Mouse (Mus musculus) midbrain, embryonic 11.5 days (tissue): ENCODE results near the gene Naa35. TPM values are rescaled to one million over a fixed set of nuclear protein-coding genes. Genes with fewer than 3 reads are reported as not detected.

ENCODE experiments used
- ATAC-seq: fragments of 200-750 bp; cut with Nextera tagmentation; 2 replicates; pipeline ENCODE4 v1.8.0; 2017; ENCODE audit warnings: moderate TSS enrichment, moderate library complexity; ENCODE audit not compliant: low FRiP score
- DNase-seq: peaks from one replicate; pipeline ENCODE4 v3.0.0; 2015; ENCODE audit warnings: low spot score; ENCODE audit errors: missing footprints
- H3K27ac ChIP-seq: fragments of 300-500 bp; sonication (generic); 2 replicates; pipeline ENCODE4 v1.5.1; 2014; ENCODE audit warnings: low read depth, low read length
- H3K27me3 ChIP-seq: fragments of 300-500 bp; sonication (generic); 2 replicates; pipeline ENCODE4 v1.6.1; 2014; ENCODE audit warnings: mild to moderate bottlenecking, low read length, moderate library complexity, mixed read lengths; ENCODE audit not compliant: control insufficient read depth, insufficient read depth
- H3K36me3 ChIP-seq: fragments of 300-500 bp; sonication (generic); 2 replicates; pipeline ENCODE4 v1.6.1; 2014; ENCODE audit warnings: mild to moderate bottlenecking, low read length, moderate library complexity, mixed read lengths; ENCODE audit not compliant: control insufficient read depth, insufficient read depth
- H3K4me1 ChIP-seq: fragments of 300-500 bp; sonication (generic); 2 replicates; pipeline ENCODE4 v1.6.1; 2014; ENCODE audit warnings: low read length; ENCODE audit not compliant: control insufficient read depth, insufficient read depth
- H3K4me2 ChIP-seq: fragments of 300-500 bp; sonication (generic); 2 replicates; pipeline ENCODE4 v1.6.1; 2014; ENCODE audit warnings: mild to moderate bottlenecking, moderate library complexity
- H3K4me3 ChIP-seq: fragments of 300-500 bp; sonication (generic); 2 replicates; pipeline ENCODE4 v1.5.1; 2014; ENCODE audit warnings: low read depth, low read length
- H3K9ac ChIP-seq: fragments of 300-500 bp; sonication (generic); 2 replicates; pipeline ENCODE4 v1.6.1; 2014; ENCODE audit warnings: low read length
- H3K9me3 ChIP-seq: fragments of 300-500 bp; sonication (generic); 2 replicates; pipeline ENCODE4 v1.6.1; 2016; ENCODE audit warnings: low read length; ENCODE audit not compliant: control insufficient read depth
- WGBS: fragments of 180-500 bp; shearing (Covaris S2); extraction: QIAGEN DNeasy Blood & Tissue Kit; methylation state at CpG from one replicate; pipeline ENCODE4 v1.1.7; 2014; 5-methylcytosine and 5-hydroxymethylcytosine counted together
- polyA plus RNA-seq: library from polyadenylated mRNA; unstranded; fragments of >200 nt; fragmentation: Nextera tagmentation; extraction: Ambion mirVana; gene quantifications from 2 replicates; pipeline ENCODE4 v1.2.1, GENCODE M21; 2014

Gene Naa35
- polyA plus RNA-seq, 1 experiment from 2014 or later, result 99.2 TPM

DNA sequence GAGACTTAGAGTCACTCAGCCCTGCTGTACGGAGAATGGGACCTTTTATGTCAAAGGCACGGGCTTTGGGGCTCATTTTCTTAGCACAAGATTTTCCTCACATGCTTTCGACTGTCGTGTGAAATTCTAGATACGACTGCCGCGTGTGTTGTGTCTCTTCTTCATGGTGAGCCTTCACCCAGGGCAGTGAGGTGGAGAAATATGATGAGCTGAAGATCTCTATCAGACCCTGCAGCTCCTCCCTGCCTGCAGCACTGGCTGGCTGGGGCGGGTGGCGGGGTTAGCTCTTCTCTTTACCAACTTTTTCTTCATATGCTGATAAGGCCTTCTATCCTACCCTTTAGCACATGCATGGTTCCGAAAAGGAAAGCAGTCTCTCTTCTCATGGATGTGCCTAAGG, 20.1 kb upstream of the Naa35 start:
- no peaks in the 10 kb centered on the region for H3K36me3 ChIP-seq
- H3K9me3 ChIP-seq, result no peaks in the 10 kb centered on the region
- 82% methylated on average over 10 of the region's 10 CpGs for WGBS
- H3K4me1 ChIP-seq, result no peaks in the 10 kb centered on the region
- DNase-seq (no peak), ATAC-seq (no peak)
- no peak overlapping the region for H3K4me2 ChIP-seq
- no peak overlapping the region for H3K27ac ChIP-seq
- H3K9ac ChIP-seq, result no peak overlapping the region
- H3K27me3 ChIP-seq, result no peaks in the 10 kb centered on the region
- H3K4me3 ChIP-seq, result no peak overlapping the region

GRCm38 (mm10) chr13:59565945-59566520, 19.0 kb upstream of the Naa35 start:
- Histone ChIP-seq H3K9ac (no peak overlapping the region), H3K9me3 (no peaks in the 10 kb centered on the region), H3K27ac (no peak overlapping the region), H3K4me2 (no peak overlapping the region), H3K4me3 (no peak overlapping the region), H3K27me3 (no peaks in the 10 kb centered on the region), H3K36me3 (no peaks in the 10 kb centered on the region), H3K4me1 (no peaks in the 10 kb centered on the region)
- ATAC-seq, result no peak
- DNase-seq, result no peak
- 67% methylated on average over 9 of the region's 9 CpGs for WGBS

DNA sequence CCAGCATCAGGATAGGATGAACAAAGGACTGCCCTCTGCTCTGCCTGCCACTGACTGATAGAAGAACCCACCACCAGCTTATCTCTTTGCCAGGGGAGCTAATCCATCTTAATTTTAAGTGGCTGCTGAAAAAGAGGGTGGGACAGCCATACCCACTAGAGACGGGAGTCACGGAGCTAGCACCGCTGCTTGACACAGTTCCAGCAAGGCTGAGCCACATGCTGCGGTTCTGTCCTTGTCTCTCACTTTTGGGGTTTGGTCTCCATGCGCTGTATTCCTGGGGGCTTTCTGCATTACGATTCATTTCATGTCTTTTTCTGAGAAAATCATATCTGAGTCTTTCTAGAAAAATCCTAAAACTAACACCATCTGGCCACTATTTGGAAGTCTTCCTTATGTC, 14.0 kb upstream of the Naa35 start:
- ATAC-seq, result no peak
- H3K4me1 ChIP-seq, result no peaks in the 10 kb centered on the region
- WGBS, result 91% methylated on average over 6 of the region's 6 CpGs

DNA sequence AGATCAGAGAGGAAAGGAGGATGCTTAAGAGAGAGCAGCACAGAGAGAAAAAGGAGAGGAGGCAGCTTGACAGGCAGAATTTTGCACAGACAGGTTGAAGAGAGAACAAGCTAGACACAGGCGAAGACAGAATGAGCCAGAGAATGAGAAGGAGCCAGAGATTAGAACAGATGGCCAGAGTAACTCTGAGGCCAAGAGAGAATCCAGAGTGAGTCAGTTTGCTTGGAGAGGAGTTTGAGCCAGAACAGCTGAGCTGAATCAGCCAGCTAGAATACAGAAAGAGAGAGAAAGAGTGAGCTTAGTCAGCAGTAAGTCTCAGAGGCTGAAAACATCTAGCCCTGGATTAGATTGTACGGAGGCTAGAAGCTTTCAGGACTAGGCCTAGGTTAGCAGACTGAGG, 12.5 kb upstream of the Naa35 start:
- no peak overlapping the region for H3K4me2 ChIP-seq
- no peaks in the 10 kb centered on the region for H3K9me3 ChIP-seq
- no peak for DNase-seq
- H3K27me3 ChIP-seq, result no peaks in the 10 kb centered on the region
- H3K9ac ChIP-seq, result no peak overlapping the region
- H3K36me3 ChIP-seq, result no peaks in the 10 kb centered on the region
- WGBS, result 88% methylated on average over 2 of the region's 2 CpGs
- no peak overlapping the region for H3K4me3 ChIP-seq
- no peak for ATAC-seq
- no peaks in the 10 kb centered on the region for H3K4me1 ChIP-seq
- no peak overlapping the region for H3K27ac ChIP-seq

More for the DNA sequence above, 14.0 kb upstream of the Naa35 start:
- DNase-seq, result no peak
- Histone ChIP-seq H3K27ac (no peak overlapping the region), H3K36me3 (no peaks in the 10 kb centered on the region), H3K9ac (no peak overlapping the region), H3K4me3 (no peak overlapping the region), H3K9me3 (no peaks in the 10 kb centered on the region), H3K27me3 (no peaks in the 10 kb centered on the region), H3K4me2 (no peak overlapping the region)

DNA sequence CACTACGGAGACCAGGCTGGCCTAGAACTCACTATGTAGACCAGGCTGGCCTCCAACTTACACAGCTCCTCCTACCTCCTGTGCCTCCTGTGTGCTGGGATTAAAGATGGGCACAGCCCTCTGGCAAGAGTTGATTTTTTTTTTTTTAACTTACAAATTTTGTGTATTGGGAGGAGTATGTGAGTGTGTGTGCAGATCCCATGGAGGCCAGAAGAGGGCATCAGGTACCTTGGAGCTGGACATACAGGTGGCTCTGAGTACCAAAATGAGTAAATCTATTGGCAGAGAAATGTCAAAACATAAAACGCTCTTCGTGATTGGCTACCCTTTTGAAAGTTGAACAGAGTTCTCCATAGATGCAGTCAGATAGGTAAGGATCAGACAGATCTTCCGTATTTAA, 4.1 kb upstream of the Naa35 start:
- no peak overlapping the region for H3K27ac ChIP-seq
- peaks cover 6% of the 10 kb centered on the region for H3K4me1 ChIP-seq
- DNase-seq (no peak), ATAC-seq (no peak)
- no peak overlapping the region for H3K9ac ChIP-seq
- H3K4me3 ChIP-seq, result no peak overlapping the region
- WGBS, result 97% methylated on average over 4 of the region's 4 CpGs
- H3K36me3 ChIP-seq, result no peaks in the 10 kb centered on the region
- H3K9me3 ChIP-seq, result no peaks in the 10 kb centered on the region
- H3K27me3 ChIP-seq, result no peaks in the 10 kb centered on the region
- H3K4me2 ChIP-seq, result no peak overlapping the region

GRCm38 (mm10) chr13:59584481-59584880, 578 bp upstream of the Naa35 start:
- Histone ChIP-seq H3K27me3 (no peaks in the 10 kb centered on the region), H3K27ac (no peak overlapping the region), H3K4me3 (peak overlapping the region; percentile 85), H3K4me2 (peak overlapping the region; percentile 77), H3K9me3 (no peaks in the 10 kb centered on the region), H3K4me1 (peaks cover 18% of the 10 kb centered on the region), H3K36me3 (no peaks in the 10 kb centered on the region), H3K9ac (peak overlapping the region; percentile 71)
- DNase-seq, result peak; percentile 91
- peak; percentile 65 for ATAC-seq
- 5% methylated on average over 9 of the region's 9 CpGs for WGBS

- Histone ChIP-seq H3K27ac (peak overlapping the region; percentile 49), H3K4me2 (peak overlapping the region; percentile 73), H3K9ac (peak overlapping the region; percentile 84), H3K36me3 (peaks cover 3% of the 10 kb centered on the region; the same call in 1 of the 2 replicates), H3K27me3 (no peaks in the 10 kb centered on the region), H3K4me1 (peaks cover 18% of the 10 kb centered on the region), H3K4me3 (peak overlapping the region; percentile 85), H3K9me3 (no peaks in the 10 kb centered on the region)
- DNase-seq (no peak), ATAC-seq (no peak)
- WGBS, result 0% methylated on average over 28 of the region's 28 CpGs
These were observed 568 bp downstream of the Naa35 start for GRCm38 (mm10) chr13:59585648-59586005.

DNA sequence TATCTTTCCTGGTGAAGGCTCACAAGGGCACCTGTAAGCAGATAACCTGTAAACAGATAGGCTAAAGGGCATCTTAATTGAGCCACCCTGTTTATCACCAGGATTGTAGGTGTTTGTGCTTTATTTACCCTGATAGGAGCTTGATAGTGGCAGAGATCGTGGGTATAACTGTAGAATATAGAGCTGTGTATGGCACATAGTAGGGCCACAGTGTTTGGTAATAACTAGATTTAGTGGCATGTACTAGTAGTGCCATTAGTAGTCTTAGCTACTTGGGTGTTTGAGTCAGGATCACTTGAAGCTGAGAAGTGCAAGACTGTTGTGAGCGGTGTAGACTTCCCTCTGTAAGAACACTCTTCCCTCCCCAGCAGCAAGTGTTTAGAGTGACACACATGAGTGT, 2.1 kb downstream of the Naa35 start:
- no peak overlapping the region for H3K27ac ChIP-seq
- ATAC-seq (no peak), DNase-seq (no peak)
- H3K9ac ChIP-seq, result peak overlapping the region; percentile 3; the same call in 1 of the 2 replicates
- H3K36me3 ChIP-seq, result peaks cover 9% of the 10 kb centered on the region; the same call in 1 of the 2 replicates
- peaks cover 18% of the 10 kb centered on the region for H3K4me1 ChIP-seq
- H3K4me2 ChIP-seq, result no peak overlapping the region
- no peaks in the 10 kb centered on the region for H3K9me3 ChIP-seq
- 93% methylated on average over 2 of the region's 2 CpGs for WGBS
- no peak overlapping the region for H3K4me3 ChIP-seq
- H3K27me3 ChIP-seq, result no peaks in the 10 kb centered on the region

DNA sequence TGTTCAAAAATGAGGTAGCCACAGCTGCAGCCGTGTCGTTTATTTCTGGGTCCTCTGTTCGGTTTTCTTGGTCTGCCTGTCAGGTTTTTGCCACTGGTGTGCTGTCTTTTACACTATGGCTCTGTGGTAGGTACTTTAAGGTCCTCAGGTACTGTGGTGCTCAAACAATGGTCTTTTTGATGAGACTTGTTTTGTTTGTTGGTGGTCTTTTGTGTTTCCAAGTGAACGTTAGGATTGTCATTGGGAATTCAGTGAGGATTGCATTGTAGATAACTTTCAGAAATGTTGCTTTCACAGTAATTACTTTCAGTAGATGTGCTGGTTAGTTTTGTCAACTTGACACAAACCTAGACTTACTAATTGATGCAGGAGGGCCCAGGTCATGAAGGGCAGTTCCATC, 4.6 kb downstream of the Naa35 start:
- DNase-seq (no peak), ATAC-seq (no peak)
- H3K4me2 ChIP-seq, result no peak overlapping the region
- WGBS, result 81% methylated on average over 4 of the region's 4 CpGs
- peaks cover 13% of the 10 kb centered on the region for H3K4me1 ChIP-seq
- peaks cover 14% of the 10 kb centered on the region for H3K36me3 ChIP-seq
- H3K4me3 ChIP-seq, result no peak overlapping the region
- no peak overlapping the region for H3K27ac ChIP-seq
- H3K9me3 ChIP-seq, result no peaks in the 10 kb centered on the region
- no peaks in the 10 kb centered on the region for H3K27me3 ChIP-seq
- H3K9ac ChIP-seq, result no peak overlapping the region
